Mouse (Mus musculus) gastrocnemius, postnatal 14 days (tissue): ENCODE results near the gene Dmrtc2. TPM values are rescaled to one million over a fixed set of nuclear protein-coding genes. Genes with fewer than 3 reads are reported as not detected.
"Not testable (repeated sequence)": the region's sequence is repeated elsewhere in the genome, so short reads cannot be mapped to it uniquely, and the experiment has no call there.

Experiments
- DNase-seq: peaks from one replicate; pipeline ENCODE4 v3.0.0; 2021; ENCODE audit warnings: mixed read lengths
- intact Hi-C: fragments of 180-260 bp; cut with DNase I; formaldehyde crosslinking; loops from one replicate; pipeline ENCODE4 v1.15.1; 2025; ENCODE audit warnings: low total_unique reads
- long read RNA-seq, 2 experiments: library from polyadenylated mRNA; stranded (forward); transcript quantifications; one replicate each; pipeline ENCODE4 v2.0.0; 2021
- total RNA-seq, 2 experiments: library from RNA; stranded (reverse); gene quantifications; 2 replicates each; pipeline ENCODE4 v1.2.3; 2021

Gene Dmrtc2
- not detected for total RNA-seq
- long read RNA-seq, experiment 1 = 0 reads
- long read RNA-seq, experiment 2 = 0 reads

GRCm38 (mm10) chr7:24869532-24870165 is at the start of gene Dmrtc2, which contains the start of gene Lypd4:
Gene Dmrtc2 (plus strand): TSS chr7:24870057.
Gene Lypd4 (minus strand): TSS chr7:24869941.
- no peak for DNase-seq
- intact Hi-C loops = no loop called here

GRCm38 (mm10) chr7:24824452-24824851 is 45.4 kb upstream of the Dmrtc2 start:
- DNase-seq = no peak
- intact Hi-C loops = no loop called here

GRCm38 (mm10) chr7:24827181-24827580 is 42.7 kb upstream of the Dmrtc2 start:
- intact Hi-C loops = no loop called here
- no peak for DNase-seq

- intact Hi-C loops = loop anchor here (5.0 kb wide), 1 partner anchor 738 kb away; no protein-coding TSS in a partner anchor
- DNase-seq = not testable (repeated sequence)
Observed at GRCm38 (mm10) chr7:24838732-24839409, 31.0 kb upstream of the Dmrtc2 start.

GRCm38 (mm10) chr7:24839410-24839808 is 30.4 kb upstream of the Dmrtc2 start:
- intact Hi-C loops = loop anchor here (5.0 kb wide), 1 partner anchor 738 kb away; no protein-coding TSS in a partner anchor
- DNase-seq = no peak

GRCm38 (mm10) chr7:24840331-24840730 is 29.5 kb upstream of the Dmrtc2 start:
- intact Hi-C loops = no loop called here
- no peak for DNase-seq

- intact Hi-C loops = no loop called here
- DNase-seq = no peak
Observed at GRCm38 (mm10) chr7:24841009-24841408, 28.8 kb upstream of the Dmrtc2 start.

GRCm38 (mm10) chr7:24844144-24844543 is 25.7 kb upstream of the Dmrtc2 start:
- no peak for DNase-seq
- intact Hi-C loops = no loop called here

- no peak for DNase-seq
- intact Hi-C loops = no loop called here
Observed at GRCm38 (mm10) chr7:24845181-24845580, 24.7 kb upstream of the Dmrtc2 start.

GRCm38 (mm10) chr7:24845713-24846112 is 24.1 kb upstream of the Dmrtc2 start:
- DNase-seq = no peak
- intact Hi-C loops = no loop called here

- intact Hi-C loops, DNase-seq: not testable (repeated sequence)
Observed at GRCm38 (mm10) chr7:24846576-24846975, 23.3 kb upstream of the Dmrtc2 start.

GRCm38 (mm10) chr7:24850162-24850561 is 19.7 kb upstream of the Dmrtc2 start:
- intact Hi-C loops = no loop called here
- DNase-seq = no peak

- DNase-seq = no peak
- intact Hi-C loops = no loop called here
Observed at GRCm38 (mm10) chr7:24850899-24851303, 19.0 kb upstream of the Dmrtc2 start.

- intact Hi-C loops = no loop called here
- DNase-seq = no peak
Observed at GRCm38 (mm10) chr7:24851596-24852325, 18.1 kb upstream of the Dmrtc2 start.

GRCm38 (mm10) chr7:24852557-24853232 is 17.2 kb upstream of the Dmrtc2 start:
- intact Hi-C loops = no loop called here
- DNase-seq = no peak

GRCm38 (mm10) chr7:24853233-24853563 is 16.7 kb upstream of the Dmrtc2 start:
- intact Hi-C loops = no loop called here
- no peak for DNase-seq

GRCm38 (mm10) chr7:24853695-24854094 is 16.2 kb upstream of the Dmrtc2 start:
- DNase-seq = no peak
- intact Hi-C loops = no loop called here

GRCm38 (mm10) chr7:24856460-24857120 is 13.3 kb upstream of the Dmrtc2 start:
- DNase-seq = no peak
- intact Hi-C loops = no loop called here

- intact Hi-C loops = no loop called here
Observed at GRCm38 (mm10) chr7:24859234-24859633, 10.6 kb upstream of the Dmrtc2 start.

More at GRCm38 (mm10) chr7:24859234-24859633, 10.6 kb upstream of the Dmrtc2 start:
- DNase-seq = no peak
